Mouse (Mus musculus) cerebellum, adult 2 months (tissue): ENCODE results near the gene Magi2.

Experiments
- CTCF ChIP-seq: fragments of 200-500 bp; IDR thresholded peaks from 2 replicates; pipeline ENCODE4 v1.5.1; 2011; ENCODE audit warnings: low read depth, mild to moderate bottlenecking, control low read depth, low read length, moderate library complexity, borderline replicate concordance; ENCODE audit not compliant: insufficient read depth
- POLR2A ChIP-seq: fragments of 200-500 bp; IDR thresholded peaks from 2 replicates; pipeline ENCODE4 v1.6.1; 2011; ENCODE audit warnings: low read length, control low read depth, borderline replicate concordance; ENCODE audit not compliant: insufficient read depth

DNA sequence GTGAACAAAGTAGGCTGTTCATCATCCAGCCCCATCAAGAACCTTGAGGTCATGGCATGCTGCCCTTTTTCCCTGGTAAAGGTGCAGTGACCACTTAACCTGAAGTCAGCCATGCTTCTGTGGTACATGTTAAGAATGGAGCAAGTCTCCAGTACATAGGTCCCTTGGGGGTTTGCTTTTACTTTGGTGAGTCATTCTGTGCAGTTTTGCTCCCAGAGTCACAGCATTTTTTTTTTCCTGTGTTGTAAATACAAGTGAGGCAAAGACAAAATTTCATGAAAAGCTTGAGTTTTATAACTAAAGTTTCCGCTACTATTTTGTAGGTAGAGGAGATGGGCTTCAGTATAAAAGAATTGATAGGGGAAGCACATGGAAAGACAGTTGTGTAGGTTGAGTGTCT lies 828.2 kb downstream of the Magi2 start:
- no peak for TF ChIP-seq CTCF
- TF ChIP-seq POLR2A: no peak
